Mouse (Mus musculus) MEL (cell line): ENCODE results near the gene Etfdh.

ENCODE experiments used
- BHLHE40 ChIP-seq: IDR thresholded peaks from 2 replicates; pipeline ENCODE4 v1.6.1; 2012; ENCODE audit warnings: low read depth, mild to moderate bottlenecking, inconsistent platforms, low read length, improper control_type of control experiment, borderline replicate concordance
- CTCF ChIP-seq, 3 experiments: IDR thresholded peaks in 2 of 3; conservative IDR thresholded peaks in 1 of 3; 2 replicates each; pipeline ENCODE4 v1.5.1; 2011 to 2012; ENCODE audit warnings: low read length in 3 of 3, low read depth in 2 of 3, mild to moderate bottlenecking in 2 of 3, improper control_type of control experiment in 1 of 3, inconsistent platforms in 1 of 3, mixed read lengths in 1 of 3, moderate library complexity in 1 of 3; ENCODE audit not compliant: control insufficient read depth in 1 of 3, insufficient read depth in 1 of 3, poor library complexity in 1 of 3, severe bottlenecking in 1 of 3
- ETS1 ChIP-seq: IDR thresholded peaks from 2 replicates; pipeline ENCODE4 v1.6.1; 2012; ENCODE audit warnings: low read depth, mild to moderate bottlenecking, inconsistent platforms, low read length, improper control_type of control experiment, moderate library complexity
- GATA1 ChIP-seq: IDR thresholded peaks from 2 replicates; pipeline ENCODE4 v1.6.1; 2011; ENCODE audit warnings: low read depth, low read length, improper control_type of control experiment
- POLR2A ChIP-seq, 2 experiments: IDR thresholded peaks; 2 replicates each; pipeline ENCODE4 v1.6.1; 2011 to 2012; ENCODE audit warnings: low read length in 2 of 2, mild to moderate bottlenecking in 2 of 2, control low read depth in 1 of 2, improper control_type of control experiment in 1 of 2, low read depth in 1 of 2, moderate library complexity in 1 of 2; ENCODE audit not compliant: control insufficient read depth in 1 of 2, insufficient read depth in 1 of 2, poor library complexity in 1 of 2
- SIN3A ChIP-seq: IDR thresholded peaks from 2 replicates; pipeline ENCODE4 v1.6.1; 2012; ENCODE audit warnings: low read length, improper control_type of control experiment, inconsistent platforms
- TCF12 ChIP-seq: IDR thresholded peaks from 2 replicates; pipeline ENCODE4 v1.6.1; 2014; ENCODE audit warnings: low read depth, mild to moderate bottlenecking, inconsistent platforms, low read length, improper control_type of control experiment, moderate library complexity

GRCm38 (mm10) chr3:79670556-79670955 is 41.3 kb upstream of the Etfdh start:
- TF ChIP-seq POLR2A (IDR thresholded peaks at IDR 0.05; ENCODE audit: control insufficient read depth in 1 of 2, insufficient read depth in 1 of 2, low read depth in 1 of 2, low read length in 2 of 2, poor library complexity in 1 of 2) (no peak), TCF12 (no peak), BHLHE40 (no peak), GATA1 (no peak), SIN3A (no peak), CTCF (IDR thresholded peaks at IDR 0.05 in 2 of 3, conservative IDR thresholded peaks at IDR 0.05 in 1 of 3; ENCODE audit: control insufficient read depth in 1 of 3, insufficient read depth in 1 of 3, low read depth in 2 of 3, low read length in 3 of 3, poor library complexity in 1 of 3, severe bottlenecking in 1 of 3) (no peak), ETS1 (no peak)
